Mouse (Mus musculus): ENCODE results near the gene Ston2. TPM values are rescaled to one million over a fixed set of nuclear protein-coding genes. Genes with fewer than 3 reads are reported as not detected.

Gene Ston2
- polyA plus RNA-seq, 1 experiment from 2014 or later, result 6.7 TPM

Small RNA genes within 50 kb of the gene (microRNA-seq; reads per million reads assigned to microRNA genes)
- gene Gm22015 (ENCODE audit: borderline number of aligned reads), result not detected

Other genes starting within 250 kb of the Ston2 start
- 26.4 and 32.0 TPM in 2 replicates for gene Gtf2a1, start 197.9 kb downstream of the Ston2 start, polyA plus RNA-seq (2014; fragmentation: Nextera tagmentation; extraction: Ambion mirVana)
- gene Sel1l, start 60.8 kb upstream of the Ston2 start, polyA plus RNA-seq (2014; fragmentation: Nextera tagmentation; extraction: Ambion mirVana), result 60.8 and 67.6 TPM in 2 replicates

Data from heart, embryonic 11.5 days (tissue).